Mouse (Mus musculus) megakaryocyte, embryonic 14.5 days (primary cell): ENCODE data around the gene Ptprg.

ENCODE experiments used
- FLI1 ChIP-seq: IDR thresholded peaks from 2 replicates; pipeline ENCODE4 v1.6.1; 2012; ENCODE audit warnings: low read length, inconsistent platforms, mixed read lengths
- GATA1 ChIP-seq: IDR thresholded peaks from 3 replicates; pipeline ENCODE4 v1.6.1; 2012; ENCODE audit warnings: mixed read lengths, low read length, inconsistent platforms, borderline replicate concordance

- TF ChIP-seq GATA1 (no peak), FLI1 (no peak)
Measured at GRCm38 (mm10) chr14:11718201-11718600, 164.9 kb downstream of the Ptprg start.
